Mouse (Mus musculus): Measurements from ENCODE around the gene Tmem179. TPM values are rescaled to one million over a fixed set of nuclear protein-coding genes. Genes with fewer than 3 reads are reported as not detected.

Tmem179 gene
- total and polyA plus RNA-seq, 3 experiments, result not detected

DNA sequence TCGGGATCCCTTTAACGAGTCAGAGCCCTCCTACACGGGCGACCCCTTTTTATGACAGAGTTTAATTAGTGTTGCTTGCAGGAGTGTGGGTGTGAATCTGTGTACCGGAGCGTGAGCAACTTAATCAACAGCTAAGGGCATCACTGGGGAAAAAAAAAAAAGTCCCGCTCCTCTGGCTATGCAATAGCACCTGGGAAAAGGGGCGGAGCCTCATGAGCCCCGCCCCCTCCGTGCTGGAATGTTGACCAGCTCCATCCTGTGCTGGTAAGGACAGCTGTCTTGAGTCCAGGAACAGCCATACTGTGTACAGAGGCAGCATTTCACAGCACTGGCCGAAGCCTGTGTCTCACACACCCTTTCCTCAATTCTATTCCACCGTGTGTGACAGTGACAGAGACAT, 38.4 kb upstream of the Tmem179 start:
- Histone ChIP-seq H3K79me2 (replicated peaks; ENCODE audit: control insufficient read depth, extremely low read depth, insufficient read depth, poor library complexity, severe bottlenecking) (no peaks in the 10 kb centered on the region), H3K9me3 (replicated peaks; ENCODE audit: low read length) (no peaks in the 10 kb centered on the region), H3K9ac (ENCODE audit: insufficient read depth, low read depth) (no peak overlapping the region), H3K36me3 (replicated peaks in 1 of 2; ENCODE audit: control insufficient read depth in 1 of 2, insufficient read depth in 1 of 2, low read length in 1 of 2) (no peaks in the 10 kb centered on the region), H3K4me1 (ENCODE audit: control insufficient read depth in 1 of 2, insufficient read depth in 2 of 2) (peaks cover 9 to 43% of the 10 kb centered on the region in 2 experiments), H3K4me2 (ENCODE audit: insufficient read depth, low read depth, poor library complexity, severe bottlenecking) (no peak overlapping the region), H3K27ac (ENCODE audit: insufficient read depth, low read depth) (no peak overlapping the region), H3K4me3 (replicated peaks in 1 of 3; ENCODE audit: low read depth in 2 of 3, low read length in 2 of 3, poor library complexity in 1 of 3) (no peak overlapping the region), H3K27me3 (replicated peaks) (no peaks in the 10 kb centered on the region)
- DNase-seq (ENCODE audit: extremely low read depth), result no peak
- in situ Hi-C loops (cut with MboI; ENCODE audit: low pct_ligation_motif_present, low pct_unique_long_range_greater_than_20kb, low sequenced_read_pairs) (loop anchor here (10.0 kb wide), 1 partner anchor 150 kb away; no protein-coding TSS in a partner anchor), dilution Hi-C loops (cut with MboI; ENCODE audit: extremely low pct_ligation_motif_present, extremely low pct_unique_long_range_greater_than_20kb, low sequenced_read_pairs) (no loop called here)
- no peak for TF ChIP-seq POLR2AphosphoS2 (IDR thresholded peaks at IDR 0.05; ENCODE audit: low read depth, low read length)
- no peak for TF ChIP-seq ZC3H11A (IDR thresholded peaks at IDR 0.05; ENCODE audit: low read depth, low read length)
- no peak for TF ChIP-seq ETS1 (conservative IDR thresholded peaks at IDR 0.05; ENCODE audit: low read depth, low read length)
- TF ChIP-seq USF1 (IDR thresholded peaks at IDR 0.05; ENCODE audit: low read depth, low read length), result no peak
- no peak for TF ChIP-seq HCFC1 (IDR thresholded peaks at IDR 0.05; ENCODE audit: low read depth, low read length)
- no peak for TF ChIP-seq SMC3 (IDR thresholded peaks at IDR 0.05; ENCODE audit: low read depth, low read length)
- no peak for TF ChIP-seq MEF2A (IDR thresholded peaks at IDR 0.05; ENCODE audit: borderline replicate concordance, low read depth, low read length)
- TF ChIP-seq GABPA (IDR thresholded peaks at IDR 0.05; ENCODE audit: insufficient replicate concordance, low read depth, low read length), result no peak

GRCm38 (mm10) chr12:112552520-112552919, 36.0 kb upstream of the Tmem179 start:
- H3K79me2 ChIP-seq (replicated peaks; ENCODE audit: control insufficient read depth, extremely low read depth, insufficient read depth, poor library complexity, severe bottlenecking), result no peaks in the 10 kb centered on the region
- TF ChIP-seq UBTF (IDR thresholded peaks at IDR 0.05; ENCODE audit: low read depth, low read length) (no peak), SMC3 (IDR thresholded peaks at IDR 0.05; ENCODE audit: low read depth, low read length) (no peak), RCOR1 (conservative IDR thresholded peaks at IDR 0.05; ENCODE audit: low read depth, low read length) (no peak), POLR2A (IDR thresholded peaks at IDR 0.05; ENCODE audit: low read depth, low read length) (no peak), ZKSCAN1 (IDR thresholded peaks at IDR 0.05; ENCODE audit: borderline replicate concordance, low read depth, low read length) (no peak)
- H3K36me3 ChIP-seq (replicated peaks in 1 of 2; ENCODE audit: control insufficient read depth in 1 of 2, insufficient read depth in 1 of 2, low read length in 1 of 2), result no peaks in the 10 kb centered on the region
- no peak for DNase-seq (ENCODE audit: extremely low read depth)
- in situ Hi-C loops (cut with MboI; ENCODE audit: low pct_ligation_motif_present, low pct_unique_long_range_greater_than_20kb, low sequenced_read_pairs) (loop anchor here (10.0 kb wide), 1 partner anchor 152 kb away; no protein-coding TSS in a partner anchor), dilution Hi-C loops (cut with MboI; ENCODE audit: extremely low pct_ligation_motif_present, extremely low pct_unique_long_range_greater_than_20kb, low sequenced_read_pairs) (no loop called here)
- H3K9me3 ChIP-seq (replicated peaks; ENCODE audit: low read length), result no peaks in the 10 kb centered on the region
- no peak overlapping the region for H3K4me3 ChIP-seq (replicated peaks in 1 of 3; ENCODE audit: low read depth in 2 of 3, low read length in 2 of 3, poor library complexity in 1 of 3)
- H3K27me3 ChIP-seq (replicated peaks), result no peaks in the 10 kb centered on the region
- H3K9ac ChIP-seq (ENCODE audit: insufficient read depth, low read depth), result no peak overlapping the region
- H3K27ac ChIP-seq (ENCODE audit: insufficient read depth, low read depth), result no peak overlapping the region
- peaks cover 5 to 31% of the 10 kb centered on the region in 2 experiments; a peak in 2 of 4 replicates for H3K4me1 ChIP-seq (ENCODE audit: control insufficient read depth in 1 of 2, insufficient read depth in 2 of 2)
- no peak overlapping the region for H3K4me2 ChIP-seq (ENCODE audit: insufficient read depth, low read depth, poor library complexity, severe bottlenecking)

- Histone ChIP-seq H3K27me3 (replicated peaks) (no peaks in the 10 kb centered on the region), H3K27ac (ENCODE audit: insufficient read depth, low read depth) (no peak overlapping the region), H3K9ac (ENCODE audit: insufficient read depth, low read depth) (no peak overlapping the region), H3K4me2 (ENCODE audit: insufficient read depth, low read depth, poor library complexity, severe bottlenecking) (no peak overlapping the region), H3K4me1 (ENCODE audit: control insufficient read depth in 1 of 2, insufficient read depth in 2 of 2) (peaks cover 5 to 31% of the 10 kb centered on the region in 2 experiments; a peak in 2 of 4 replicates), H3K9me3 (replicated peaks; ENCODE audit: low read length) (no peaks in the 10 kb centered on the region), H3K79me2 (replicated peaks; ENCODE audit: control insufficient read depth, extremely low read depth, insufficient read depth, poor library complexity, severe bottlenecking) (no peaks in the 10 kb centered on the region), H3K4me3 (replicated peaks in 1 of 3; ENCODE audit: low read depth in 2 of 3, low read length in 2 of 3, poor library complexity in 1 of 3) (no peak overlapping the region), H3K36me3 (replicated peaks in 1 of 2; ENCODE audit: control insufficient read depth in 1 of 2, insufficient read depth in 1 of 2, low read length in 1 of 2) (no peaks in the 10 kb centered on the region)
- peak; percentile 72 for DNase-seq (ENCODE audit: extremely low read depth)
- dilution Hi-C loops (cut with MboI; ENCODE audit: extremely low pct_ligation_motif_present, extremely low pct_unique_long_range_greater_than_20kb, low sequenced_read_pairs), result no loop called here
- in situ Hi-C loops (cut with MboI; ENCODE audit: low pct_ligation_motif_present, low pct_unique_long_range_greater_than_20kb, low sequenced_read_pairs), result loop anchor here (10.0 kb wide), 1 partner anchor 153 kb away; no protein-coding TSS in a partner anchor
- 0 out of 2 replicates have a peak, but pooled peaks have one; percentile 33 for TF ChIP-seq NRF1 (IDR thresholded peaks at IDR 0.05; ENCODE audit: low read depth, low read length)
- TF ChIP-seq MEF2A (IDR thresholded peaks at IDR 0.05; ENCODE audit: borderline replicate concordance, low read depth, low read length), result peak; percentile 62; the same call in 1 of the 2 replicates
- peak; percentile 100 for TF ChIP-seq SMC3 (IDR thresholded peaks at IDR 0.05; ENCODE audit: low read depth, low read length)
- no peak for TF ChIP-seq ZKSCAN1 (IDR thresholded peaks at IDR 0.05; ENCODE audit: borderline replicate concordance, low read depth, low read length)
- peak; percentile 81 for TF ChIP-seq ZC3H11A (IDR thresholded peaks at IDR 0.05; ENCODE audit: low read depth, low read length)
- no peak for TF ChIP-seq JUND (conservative IDR thresholded peaks at IDR 0.05; ENCODE audit: low read depth, low read length)
- TF ChIP-seq ELF1 (IDR thresholded peaks at IDR 0.05; ENCODE audit: low read depth, low read length), result peak; percentile 20; the same call in 1 of the 2 replicates
- TF ChIP-seq TCF12 (IDR thresholded peaks at IDR 0.05; ENCODE audit: low read depth, low read length), result peak; percentile 53; the same call in 1 of the 2 replicates
- no peak for TF ChIP-seq PAX5 (IDR thresholded peaks at IDR 0.05; ENCODE audit: low read length)
- TF ChIP-seq POLR2A (IDR thresholded peaks at IDR 0.05; ENCODE audit: low read depth, low read length), result no peak
- TF ChIP-seq IRF4 (IDR thresholded peaks at IDR 0.05; ENCODE audit: low read depth, low read length), result no peak; the same call in 1 of the 2 replicates
- no peak for TF ChIP-seq CHD1 (IDR thresholded peaks at IDR 0.05; ENCODE audit: low read depth, low read length)
- 0 out of 2 replicates have a peak, but pooled peaks have one; percentile 28 for TF ChIP-seq MXI1 (IDR thresholded peaks at IDR 0.05; ENCODE audit: low read depth, low read length)
- TF ChIP-seq HCFC1 (IDR thresholded peaks at IDR 0.05; ENCODE audit: low read depth, low read length), result no peak
- TF ChIP-seq KAT2A (IDR thresholded peaks at IDR 0.05; ENCODE audit: insufficient replicate concordance, low read length), result no peak
- no peak; the same call in 1 of the 2 replicates for TF ChIP-seq MAX (IDR thresholded peaks at IDR 0.05; ENCODE audit: low read length)
- TF ChIP-seq SIN3A (IDR thresholded peaks at IDR 0.05; ENCODE audit: low read length), result peak; percentile 72
Measured at GRCm38 (mm10) chr12:112551861-112552375, 35.4 kb upstream of the Tmem179 start.
